Mouse (Mus musculus) fat pad, adult 2 months (tissue): Measurements from ENCODE around the gene Lrrc49.

Experiments used
- DNase-seq: peaks from one replicate; pipeline ENCODE4 v3.0.0-alpha.2; 2011; ENCODE audit warnings: low read depth, low spot score; ENCODE audit errors: extremely low read depth

The Lrrc49 gene

GRCm38 (mm10) chr9:60545361-60546096 is 142.4 kb downstream of the Lrrc49 start:
- DNase-seq, result no peak

- no peak for DNase-seq
Measured at GRCm38 (mm10) chr9:60543422-60544015, 144.4 kb downstream of the Lrrc49 start.

- no peak for DNase-seq
Measured at GRCm38 (mm10) chr9:60530310-60530709, 157.6 kb downstream of the Lrrc49 start.

- no peak for DNase-seq
Measured at GRCm38 (mm10) chr9:60529348-60530243, 158.4 kb downstream of the Lrrc49 start.

DNA sequence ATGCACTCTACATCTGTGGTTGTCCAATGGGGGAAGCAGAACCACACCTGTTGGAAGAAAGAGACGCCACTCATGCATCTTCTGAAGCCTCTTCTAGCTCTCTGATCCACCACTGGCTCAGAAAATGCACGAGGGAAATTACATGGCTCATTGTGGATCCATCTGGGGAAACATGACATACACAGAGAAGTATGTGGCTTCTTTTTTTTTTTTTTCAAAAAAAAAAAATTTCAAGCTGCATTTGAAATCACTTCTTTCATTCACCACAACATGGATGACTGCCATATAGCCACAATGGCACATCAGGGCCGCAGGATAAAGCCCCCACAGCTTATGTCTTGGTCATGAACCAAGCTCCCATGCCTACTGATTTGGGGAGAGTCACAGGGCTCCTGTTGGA is 159.7 kb downstream of the Lrrc49 start:
- no peak for DNase-seq

- no peak for DNase-seq
Measured at GRCm38 (mm10) chr9:60527836-60528235, 160.1 kb downstream of the Lrrc49 start.

GRCm38 (mm10) chr9:60527051-60527450 is 160.9 kb downstream of the Lrrc49 start:
- DNase-seq, result no peak

DNA sequence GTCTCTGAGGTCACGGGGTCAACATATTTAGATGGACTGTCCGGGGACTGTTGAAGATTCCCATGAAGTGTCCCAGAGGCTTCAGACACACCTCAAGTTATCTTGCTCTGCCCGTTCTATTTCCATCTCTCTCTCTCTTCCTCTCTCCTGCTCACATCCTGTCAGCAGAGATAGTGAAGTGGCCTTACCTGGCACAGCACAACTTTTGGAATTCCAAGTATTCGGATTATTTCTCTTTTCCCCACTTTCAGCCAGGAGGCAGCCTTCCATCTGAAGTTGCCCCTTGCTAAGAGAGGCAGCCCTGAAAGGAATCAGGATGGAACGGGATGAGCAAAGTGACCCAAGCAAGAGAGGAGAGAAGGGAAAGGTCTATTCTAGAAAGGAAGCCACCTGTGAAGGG is 161.8 kb downstream of the Lrrc49 start:
- no peak for DNase-seq

- DNase-seq, result no peak
Measured at GRCm38 (mm10) chr9:60521806-60522264, 166.1 kb downstream of the Lrrc49 start, which contains the start of gene Thsd4. Thsd4 (minus strand) TSS chr9:60522046.

DNA sequence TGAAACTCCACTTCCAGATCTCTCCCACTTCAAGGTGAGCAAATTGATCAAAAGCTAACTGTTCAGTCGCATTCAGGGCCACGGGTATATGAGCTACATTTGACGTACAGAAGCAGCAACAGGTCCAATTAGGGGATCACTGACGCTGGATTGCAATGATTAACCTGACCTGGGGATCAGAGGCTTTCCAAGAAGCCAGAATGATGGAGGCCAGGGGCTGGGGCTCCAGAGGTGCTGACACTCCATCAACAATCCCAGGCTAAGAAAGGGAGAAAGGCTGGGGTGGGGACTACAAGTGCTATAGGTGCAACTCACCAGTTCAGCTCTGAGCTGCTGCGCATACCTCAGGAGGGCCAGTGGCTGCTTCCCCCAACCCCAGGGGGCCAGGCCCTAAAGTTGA is 166.8 kb downstream of the Lrrc49 start:
- no peak for DNase-seq

- no peak for DNase-seq
Measured at GRCm38 (mm10) chr9:60519601-60520000, 168.4 kb downstream of the Lrrc49 start.
